Mouse (Mus musculus): ENCODE measurements around the gene Snx9. TPM values are rescaled to one million over a fixed set of nuclear protein-coding genes. Genes with fewer than 3 reads are reported as not detected.

Gene Snx9
- polyA plus RNA-seq, 1 experiment from 2014 or later, result 30.6 TPM

DNA sequence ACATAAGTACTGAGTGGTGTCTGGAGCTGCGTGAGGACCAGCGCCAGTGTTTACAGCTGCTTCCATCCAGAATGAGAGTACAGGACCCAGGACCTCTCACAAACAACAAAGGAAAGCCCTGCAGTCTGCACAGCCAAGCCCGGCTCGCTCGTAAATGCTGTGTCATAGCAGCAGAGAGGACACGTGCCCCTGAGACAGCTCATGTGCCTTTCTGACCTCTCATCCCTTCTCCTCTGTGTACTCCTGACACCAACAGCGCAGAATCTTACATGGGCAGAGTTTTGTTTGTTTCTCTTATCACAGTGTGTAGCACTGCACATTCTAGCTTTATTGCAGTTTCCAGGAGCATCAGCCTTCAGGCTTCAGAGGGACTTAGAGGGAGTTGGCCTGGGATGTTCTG is 85.6 kb downstream of the Snx9 start:
- Histone ChIP-seq H3K9me3 (no peaks in the 10 kb centered on the region), H3K27me3 (no peaks in the 10 kb centered on the region), H3K27ac (no peak overlapping the region), H3K9ac (replicated peaks) (no peak overlapping the region), H3K4me1 (replicated peaks) (no peaks in the 10 kb centered on the region), H3K36me3 (peaks cover 68% of the 10 kb centered on the region), H3K4me3 (replicated peaks) (no peak overlapping the region), H3K4me2 (no peak overlapping the region)
- ATAC-seq (ENCODE audit: insufficient number of reproducible peaks, insufficient read depth, low FRiP score, low TSS enrichment, low read depth), result no peak
- 41% methylated on average over 7 of the region's 7 CpGs for WGBS

- no peak overlapping the region for H3K27ac ChIP-seq
- no peaks in the 10 kb centered on the region for H3K9me3 ChIP-seq
- peaks cover 66% of the 10 kb centered on the region for H3K36me3 ChIP-seq
- H3K27me3 ChIP-seq, result no peaks in the 10 kb centered on the region
- no peaks in the 10 kb centered on the region; the same call in 1 of the 2 replicates for H3K4me1 ChIP-seq (replicated peaks)
- ATAC-seq (ENCODE audit: insufficient number of reproducible peaks, insufficient read depth, low FRiP score, low TSS enrichment, low read depth), result no peak
- H3K4me2 ChIP-seq, result no peak overlapping the region
- WGBS, result 86% methylated on average over 6 of the region's 6 CpGs
- H3K9ac ChIP-seq (replicated peaks), result no peak overlapping the region
- H3K4me3 ChIP-seq (replicated peaks), result no peak overlapping the region
Observed at GRCm38 (mm10) chr17:5929031-5929430, 87.9 kb downstream of the Snx9 start.

- no peak for ATAC-seq (ENCODE audit: insufficient number of reproducible peaks, insufficient read depth, low FRiP score, low TSS enrichment, low read depth)
- 75% methylated on average over 4 of the region's 5 CpGs for WGBS
- H3K9me3 ChIP-seq, result no peaks in the 10 kb centered on the region
- H3K36me3 ChIP-seq, result peaks cover 43% of the 10 kb centered on the region
- no peak overlapping the region for H3K9ac ChIP-seq (replicated peaks)
- H3K4me1 ChIP-seq (replicated peaks), result peaks cover 10% of the 10 kb centered on the region
- H3K4me2 ChIP-seq, result no peak overlapping the region
- H3K4me3 ChIP-seq (replicated peaks), result no peak overlapping the region
- peaks cover 10% of the 10 kb centered on the region for H3K27me3 ChIP-seq
- no peak overlapping the region for H3K27ac ChIP-seq
Observed at GRCm38 (mm10) chr17:5932161-5932560, 91.0 kb downstream of the Snx9 start.

GRCm38 (mm10) chr17:5934554-5935324 is 93.6 kb downstream of the Snx9 start:
- Histone ChIP-seq H3K27ac (no peak overlapping the region), H3K4me1 (replicated peaks) (peaks cover 10% of the 10 kb centered on the region), H3K9me3 (no peaks in the 10 kb centered on the region), H3K27me3 (peaks cover 34% of the 10 kb centered on the region), H3K4me3 (replicated peaks) (peak overlapping the region; percentile 36), H3K36me3 (peaks cover 18% of the 10 kb centered on the region), H3K9ac (replicated peaks) (peak overlapping the region; percentile 45; the same call in 1 of the 2 replicates), H3K4me2 (peak overlapping the region; percentile 74)
- ATAC-seq (ENCODE audit: insufficient number of reproducible peaks, insufficient read depth, low FRiP score, low TSS enrichment, low read depth), result peak; percentile 70; the same call in 1 of the 2 replicates
- 3% methylated on average over 30 of the region's 30 CpGs for WGBS

DNA sequence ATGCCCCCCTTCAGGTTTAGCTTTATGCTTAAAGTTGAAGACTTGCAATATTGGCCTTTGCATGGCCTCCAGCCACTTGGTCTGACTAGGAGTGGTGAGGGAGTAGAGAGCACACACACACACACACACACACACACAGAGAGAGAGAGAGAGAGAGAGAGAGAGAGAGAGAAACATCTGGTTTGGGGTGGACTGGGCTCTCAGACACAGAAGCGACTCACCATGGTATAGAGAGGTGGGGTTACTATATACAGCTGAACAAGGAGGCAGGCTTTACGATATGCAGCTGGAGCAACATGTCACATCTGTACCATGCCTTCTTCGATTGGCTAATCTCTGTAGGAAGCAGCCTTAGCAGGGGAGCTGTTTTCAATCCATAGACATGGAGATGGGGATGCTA is 94.6 kb downstream of the Snx9 start:
- Histone ChIP-seq H3K4me2 (no peak overlapping the region), H3K27me3 (peaks cover 43% of the 10 kb centered on the region), H3K9ac (replicated peaks) (no peak overlapping the region), H3K4me3 (replicated peaks) (no peak overlapping the region), H3K27ac (no peak overlapping the region), H3K4me1 (replicated peaks) (peaks cover 10% of the 10 kb centered on the region), H3K9me3 (no peaks in the 10 kb centered on the region), H3K36me3 (peaks cover 13% of the 10 kb centered on the region)
- no peak for ATAC-seq (ENCODE audit: insufficient number of reproducible peaks, insufficient read depth, low FRiP score, low TSS enrichment, low read depth)
- 35% methylated on average over 3 of the region's 3 CpGs for WGBS

- Histone ChIP-seq H3K36me3 (peaks cover 10% of the 10 kb centered on the region), H3K9me3 (no peaks in the 10 kb centered on the region), H3K4me2 (no peak overlapping the region), H3K27me3 (peaks cover 47% of the 10 kb centered on the region), H3K4me3 (replicated peaks) (no peak overlapping the region), H3K9ac (replicated peaks) (no peak overlapping the region), H3K27ac (no peak overlapping the region), H3K4me1 (replicated peaks) (peaks cover 10% of the 10 kb centered on the region)
- ATAC-seq (ENCODE audit: insufficient number of reproducible peaks, insufficient read depth, low FRiP score, low TSS enrichment, low read depth), result no peak
- WGBS, result 81% methylated on average over 14 of the region's 14 CpGs
Observed at GRCm38 (mm10) chr17:5936276-5936675, 95.1 kb downstream of the Snx9 start.

GRCm38 (mm10) chr17:5937441-5937840 is 96.3 kb downstream of the Snx9 start:
- no peak for ATAC-seq (ENCODE audit: insufficient number of reproducible peaks, insufficient read depth, low FRiP score, low TSS enrichment, low read depth)
- no peak overlapping the region for H3K4me3 ChIP-seq (replicated peaks)
- no peak overlapping the region for H3K9ac ChIP-seq (replicated peaks)
- no peak overlapping the region for H3K27ac ChIP-seq
- peaks cover 18% of the 10 kb centered on the region for H3K4me1 ChIP-seq (replicated peaks)
- WGBS, result 78% methylated on average over 2 of the region's 2 CpGs
- no peaks in the 10 kb centered on the region for H3K9me3 ChIP-seq
- H3K36me3 ChIP-seq, result peaks cover under 1% of the 10 kb centered on the region; the same call in 1 of the 2 replicates
- peaks cover 59% of the 10 kb centered on the region for H3K27me3 ChIP-seq
- H3K4me2 ChIP-seq, result no peak overlapping the region

- Histone ChIP-seq H3K4me1 (replicated peaks) (peaks cover 12% of the 10 kb centered on the region), H3K4me2 (0 out of 2 replicates have a peak overlapping the region, but pooled peaks have one; percentile 78), H3K9ac (replicated peaks) (no peak overlapping the region), H3K4me3 (replicated peaks) (no peak overlapping the region), H3K27me3 (peaks cover 64% of the 10 kb centered on the region), H3K27ac (no peak overlapping the region), H3K9me3 (no peaks in the 10 kb centered on the region), H3K36me3 (no peaks in the 10 kb centered on the region)
- WGBS, result 54% methylated on average over 12 of the region's 12 CpGs
- ATAC-seq (ENCODE audit: insufficient number of reproducible peaks, insufficient read depth, low FRiP score, low TSS enrichment, low read depth), result no peak
Observed at GRCm38 (mm10) chr17:5939871-5940270, 98.7 kb downstream of the Snx9 start.

DNA sequence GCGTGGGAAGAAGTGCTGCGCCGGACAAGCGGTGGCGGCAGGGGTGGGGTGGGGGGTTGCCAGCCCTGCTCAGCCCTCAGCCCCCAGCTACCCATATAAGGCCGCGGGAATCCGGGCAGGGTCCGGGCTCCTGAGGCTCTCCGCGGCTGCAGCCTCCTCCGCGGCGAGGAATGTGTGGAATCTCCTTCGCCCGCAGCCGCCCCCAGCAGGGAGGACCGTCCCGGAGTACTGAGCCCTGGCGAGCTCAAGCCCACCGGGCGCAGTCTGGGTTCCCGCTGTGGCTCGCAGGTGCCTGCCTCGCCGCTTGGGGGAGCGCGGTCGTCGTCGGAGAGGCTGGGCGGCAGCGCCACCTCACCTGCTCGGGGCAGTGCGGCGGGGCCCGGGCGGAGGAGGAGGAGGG is 99.7 kb downstream of the Snx9 start:
- ATAC-seq (ENCODE audit: insufficient number of reproducible peaks, insufficient read depth, low FRiP score, low TSS enrichment, low read depth), result peak; percentile 81
- Histone ChIP-seq H3K4me3 (replicated peaks) (peak overlapping the region; percentile 61), H3K36me3 (no peaks in the 10 kb centered on the region), H3K9me3 (no peaks in the 10 kb centered on the region), H3K9ac (replicated peaks) (peak overlapping the region; percentile 50; the same call in 1 of the 2 replicates), H3K27ac (no peak overlapping the region), H3K4me2 (peak overlapping the region; percentile 78), H3K4me1 (replicated peaks) (peaks cover 8% of the 10 kb centered on the region), H3K27me3 (peaks cover 60% of the 10 kb centered on the region)
- 2% methylated on average over 31 of the region's 38 CpGs for WGBS

DNA sequence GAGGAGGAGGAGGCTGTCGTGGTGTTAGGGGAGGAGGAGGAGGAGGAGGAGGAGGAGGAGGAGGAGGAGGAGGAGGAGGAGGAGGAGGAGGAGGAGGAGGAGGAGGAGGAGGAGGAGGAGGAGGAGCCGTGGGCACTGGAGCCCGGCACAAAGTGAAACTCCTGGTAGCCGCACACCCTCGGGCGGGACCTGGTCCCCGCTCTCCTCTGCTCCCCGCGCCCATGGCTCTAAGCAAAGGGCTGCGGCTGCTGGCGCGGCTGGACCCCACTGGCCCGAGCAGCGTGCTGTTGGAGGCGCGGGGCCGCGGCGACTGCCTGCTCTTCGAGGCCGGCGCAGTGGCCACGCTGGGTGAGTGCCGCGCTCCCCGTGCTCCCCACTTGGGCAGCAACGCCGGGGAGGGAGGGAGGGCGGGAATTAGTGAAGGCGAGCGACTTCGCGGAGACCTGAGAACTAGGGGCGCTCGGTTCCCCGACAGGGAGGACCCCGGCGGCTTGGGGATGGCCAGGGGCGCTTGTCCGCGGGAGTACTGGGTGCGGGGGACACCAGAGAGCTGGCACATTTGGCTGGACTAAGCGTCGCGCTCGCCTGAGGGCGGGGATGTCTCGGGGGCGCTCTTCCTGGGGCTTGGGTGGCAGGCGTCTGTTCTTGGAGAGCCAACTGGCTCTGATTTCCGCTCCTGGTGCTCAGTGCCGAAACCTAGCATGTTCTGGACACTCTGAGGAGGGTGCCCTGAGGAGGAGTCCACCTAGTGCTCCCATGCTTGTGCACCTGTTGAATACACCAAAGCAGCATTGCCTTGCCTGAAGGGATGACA is 100.3 kb downstream of the Snx9 start, which contains the start of gene Synj2:
TSS of gene Synj2 (plus strand) at position 51 of the 814 bp plus-strand sequence.
- H3K36me3 ChIP-seq, result no peaks in the 10 kb centered on the region
- H3K9me3 ChIP-seq, result no peaks in the 10 kb centered on the region
- peak within 1 kb of the TSS; percentile 67 for H3K9ac ChIP-seq (replicated peaks)
- peak within 1 kb of the TSS; percentile 61 for H3K4me3 ChIP-seq (replicated peaks)
- H3K4me2 ChIP-seq, result peak within 1 kb of the TSS; percentile 78
- ATAC-seq (ENCODE audit: insufficient number of reproducible peaks, insufficient read depth, low FRiP score, low TSS enrichment, low read depth), result peak; percentile 56; the same call in 1 of the 2 replicates
- no peak within 1 kb of the TSS for H3K27ac ChIP-seq
- under 1% methylated on average over 43 of the region's 52 CpGs for WGBS
- H3K4me1 ChIP-seq (replicated peaks), result peaks cover 8% of the 10 kb centered on the region
- H3K27me3 ChIP-seq, result peaks cover 54% of the 10 kb centered on the region

GRCm38 (mm10) chr17:5942156-5942555 is 101.0 kb downstream of the Snx9 start:
- H3K4me3 ChIP-seq (replicated peaks), result 0 out of 2 replicates have a peak overlapping the region, but pooled peaks have one; percentile 61
- H3K27me3 ChIP-seq, result peaks cover 54% of the 10 kb centered on the region
- peak overlapping the region; percentile 78; the same call in 1 of the 2 replicates for H3K4me2 ChIP-seq
- no peak overlapping the region for H3K27ac ChIP-seq
- H3K36me3 ChIP-seq, result no peaks in the 10 kb centered on the region
- H3K9me3 ChIP-seq, result no peaks in the 10 kb centered on the region
- H3K9ac ChIP-seq (replicated peaks), result no peak overlapping the region
- H3K4me1 ChIP-seq (replicated peaks), result peaks cover 8% of the 10 kb centered on the region
- no peak for ATAC-seq (ENCODE audit: insufficient number of reproducible peaks, insufficient read depth, low FRiP score, low TSS enrichment, low read depth)
- 75% methylated on average over 3 of the region's 3 CpGs for WGBS

Data from limb, embryonic 12.5 days (tissue).